Mouse (Mus musculus) C2C12 (cell line): ENCODE results near the gene Pex5l.

Experiments used
- CTCF ChIP-seq: IDR thresholded peaks from one replicate; pipeline ENCODE4 v1.5.1; 2011; ENCODE audit not compliant: control insufficient read depth, insufficient read depth, insufficient read length
- MAX ChIP-seq: IDR thresholded peaks from one replicate; pipeline ENCODE4 v1.6.1; 2011; ENCODE audit warnings: mild to moderate bottlenecking, control low read depth

- TF ChIP-seq CTCF (no peak), MAX (no peak)
Measured at GRCm38 (mm10) chr3:33043896-33044798, 98.9 kb downstream of the Pex5l start.
